Mouse (Mus musculus) left cerebral cortex, postnatal 14 days (tissue): ENCODE data around the gene Mgam. TPM values are rescaled to one million over a fixed set of nuclear protein-coding genes. Genes with fewer than 3 reads are reported as not detected.
"Not testable (repeated sequence)": the region's sequence is repeated elsewhere in the genome, so short reads cannot be mapped to it uniquely, and the experiment has no call there.

Experiments
- DNase-seq, 2 experiments: peaks; one replicate each; pipeline ENCODE4 v3.0.0; 2021 to 2022; ENCODE audit warnings: low spot score in 2 of 2, mixed read lengths in 1 of 2
- intact Hi-C: fragments of 180-260 bp; cut with DNase I; formaldehyde crosslinking; loops from one replicate; pipeline ENCODE4 v1.15.1; 2025
- total RNA-seq, 2 experiments: library from RNA; stranded (reverse); gene quantifications; 2 replicates each; pipeline ENCODE4 v1.2.3; 2021

Mgam gene
- total RNA-seq, 2 experiments from 2014 or later = not detected

DNA sequence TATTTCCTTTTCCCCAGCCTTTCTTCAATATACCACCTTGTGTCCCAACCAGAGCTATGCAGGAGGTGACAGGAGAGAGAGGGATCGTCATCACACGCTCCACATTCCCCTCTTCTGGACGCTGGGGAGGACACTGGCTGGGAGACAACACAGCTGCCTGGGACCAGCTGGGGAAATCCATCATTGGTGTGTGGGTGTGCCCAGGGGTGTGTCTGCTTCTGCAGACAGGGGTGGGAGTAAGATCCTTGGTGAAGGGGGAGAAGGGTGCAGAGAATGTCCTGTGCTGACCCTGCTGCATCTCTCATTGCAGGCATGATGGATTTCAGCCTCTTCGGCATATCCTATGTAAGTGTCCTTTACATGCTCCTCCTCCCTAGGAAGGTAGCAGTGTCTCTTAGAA lies 63.4 kb downstream of the Mgam start:
- intact Hi-C loops, DNase-seq: not testable (repeated sequence)

DNA sequence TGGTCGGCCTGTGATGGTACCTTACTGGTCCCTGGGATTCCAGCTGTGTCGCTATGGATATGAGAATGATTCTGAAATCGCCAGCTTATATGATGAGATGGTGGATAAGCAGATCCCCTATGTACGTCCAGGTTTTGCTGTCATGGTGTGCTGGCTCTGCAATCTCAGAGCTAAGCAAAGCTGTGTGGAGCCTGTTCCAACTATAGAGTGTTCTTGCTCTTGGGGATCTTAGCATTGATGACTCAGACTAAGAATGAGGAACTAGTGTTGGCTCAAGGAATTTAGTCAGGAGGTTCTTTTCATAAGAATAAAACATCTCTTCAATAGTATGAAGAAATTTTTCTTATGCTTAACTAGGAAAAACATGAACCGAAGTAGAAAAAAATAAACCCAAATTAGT lies 84.9 kb downstream of the Mgam start:
- DNase-seq, intact Hi-C loops: not testable (repeated sequence)

DNA sequence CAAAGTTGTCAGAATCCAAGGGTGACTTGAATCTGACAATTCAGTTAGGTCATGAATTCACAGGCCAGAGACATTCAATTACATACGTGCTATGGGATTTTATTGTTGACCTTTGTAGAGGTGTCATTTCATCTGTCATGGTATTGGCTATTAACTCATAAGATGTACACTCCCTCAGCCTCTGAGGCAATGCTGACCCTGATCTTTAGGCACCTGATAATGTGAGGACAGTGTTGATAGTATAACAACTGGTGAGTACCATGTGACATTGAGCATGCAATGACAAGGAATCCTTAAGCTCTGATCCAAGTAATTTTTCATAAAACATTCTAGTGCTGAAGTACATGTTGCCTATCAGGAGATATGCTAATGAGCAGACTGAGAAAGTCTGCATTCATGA lies 87.1 kb downstream of the Mgam start:
- DNase-seq = no peak

DNA sequence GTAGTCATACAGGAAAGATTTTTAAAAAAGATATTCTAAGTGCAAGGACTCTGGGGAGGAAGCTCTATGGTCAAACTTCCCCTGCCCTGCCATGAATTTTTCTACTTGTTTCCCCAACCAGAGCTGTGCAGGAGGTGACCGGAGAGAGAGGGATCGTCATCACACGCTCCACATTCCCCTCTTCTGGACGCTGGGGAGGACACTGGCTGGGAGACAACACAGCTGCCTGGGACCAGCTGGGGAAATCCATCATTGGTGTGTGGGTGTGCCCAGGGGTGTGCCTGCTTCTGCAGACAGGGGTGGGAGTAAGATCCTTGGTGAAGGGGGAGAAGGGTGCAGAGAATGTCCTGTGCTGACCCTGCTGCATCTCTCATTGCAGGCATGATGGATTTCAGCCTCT lies 99.9 kb downstream of the Mgam start:
- intact Hi-C loops, DNase-seq: not testable (repeated sequence)

More for the DNA sequence above, 87.1 kb downstream of the Mgam start:
- intact Hi-C loops = no loop called here

- DNase-seq = no peak
- intact Hi-C loops = no loop called here
Measured at GRCm38 (mm10) chr6:40739545-40739944, 110.9 kb downstream of the Mgam start.

DNA sequence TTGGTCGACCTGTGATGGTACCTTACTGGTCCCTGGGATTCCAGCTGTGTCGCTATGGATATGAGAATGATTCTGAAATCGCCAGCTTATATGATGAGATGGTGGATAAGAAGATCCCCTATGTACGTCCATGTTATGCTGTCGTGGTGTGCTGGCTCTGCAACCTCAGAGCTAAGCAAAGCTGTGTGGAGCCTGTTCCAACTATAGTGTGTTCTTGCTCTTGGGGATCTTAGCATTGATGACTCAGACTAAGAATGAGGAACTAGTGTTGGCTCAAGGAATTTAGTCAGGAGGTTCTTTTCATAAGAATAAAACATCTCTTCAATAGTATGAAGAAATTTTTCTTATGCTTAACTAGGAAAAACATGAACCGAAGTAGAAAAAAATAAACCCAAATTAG lies 120.4 kb downstream of the Mgam start:
- intact Hi-C loops, DNase-seq: not testable (repeated sequence)

GRCm38 (mm10) chr6:40755948-40756347 lies 127.3 kb downstream of the Mgam start:
- no peak for DNase-seq
- intact Hi-C loops = no loop called here

- DNase-seq, intact Hi-C loops: not testable (repeated sequence)
Measured at GRCm38 (mm10) chr6:40757346-40757745, 128.7 kb downstream of the Mgam start.

DNA sequence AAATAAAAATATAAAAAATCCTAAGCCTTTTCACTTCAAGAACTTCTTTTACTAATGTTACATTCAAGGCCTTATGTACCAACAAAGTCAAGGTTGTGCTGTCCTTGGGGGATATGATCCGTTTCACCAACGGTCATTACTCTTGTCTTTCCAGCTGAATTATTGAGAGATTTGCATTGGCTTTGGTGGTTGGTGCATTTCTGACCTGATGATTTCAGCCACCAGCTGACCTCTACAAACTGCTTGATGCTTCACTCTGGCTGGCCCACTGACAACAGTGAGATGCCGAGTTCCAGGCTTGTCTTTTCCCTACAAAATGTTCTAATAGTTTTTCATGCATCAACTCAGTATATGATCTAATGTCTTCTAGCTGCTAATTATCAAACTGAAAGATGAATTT lies 146.0 kb downstream of the Mgam start:
- intact Hi-C loops = no loop called here
- DNase-seq = no peak

GRCm38 (mm10) chr6:40778458-40778857 lies 149.8 kb downstream of the Mgam start:
- DNase-seq = no peak
- intact Hi-C loops = no loop called here

GRCm38 (mm10) chr6:40783637-40784036 lies 155.0 kb downstream of the Mgam start:
- DNase-seq = no peak
- intact Hi-C loops = no loop called here

- no peak for DNase-seq
- intact Hi-C loops = no loop called here
Measured at GRCm38 (mm10) chr6:40784378-40784777, 155.7 kb downstream of the Mgam start.

DNA sequence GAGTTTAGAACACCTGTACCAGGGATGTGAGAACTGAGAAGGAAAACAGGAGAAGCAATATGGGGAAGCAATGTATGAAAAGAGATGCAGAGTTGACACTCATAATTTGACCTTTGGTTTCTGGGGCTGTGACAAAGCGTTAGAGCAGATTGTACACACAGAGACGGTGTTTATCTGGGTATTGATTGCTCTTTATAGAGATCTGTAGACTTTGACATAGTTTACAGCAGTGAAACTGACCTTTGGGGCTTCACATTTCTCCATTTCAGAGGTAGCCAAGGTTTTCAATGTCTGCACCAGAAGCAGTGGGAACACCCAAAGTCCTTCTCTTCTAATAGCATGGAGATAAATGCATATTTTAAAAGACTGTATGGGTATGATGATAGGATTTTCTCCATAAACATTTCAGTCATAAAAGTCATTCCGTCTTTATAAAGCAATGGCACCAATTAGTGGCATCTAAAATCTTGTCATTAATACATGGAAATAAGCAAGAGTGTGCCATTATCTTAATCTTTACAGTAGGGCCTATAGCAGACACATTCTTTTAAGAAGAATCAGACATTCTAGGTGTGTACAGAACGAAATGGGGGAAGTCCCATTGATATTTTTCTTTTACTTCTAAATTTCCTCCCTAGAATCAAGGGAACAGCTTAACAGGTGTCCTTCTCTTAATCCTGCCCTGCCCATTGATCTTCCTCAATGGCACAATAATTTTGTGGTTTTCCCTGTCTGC lies 166.6 kb downstream of the Mgam start:
- intact Hi-C loops = no loop called here
- DNase-seq = no peak

DNA sequence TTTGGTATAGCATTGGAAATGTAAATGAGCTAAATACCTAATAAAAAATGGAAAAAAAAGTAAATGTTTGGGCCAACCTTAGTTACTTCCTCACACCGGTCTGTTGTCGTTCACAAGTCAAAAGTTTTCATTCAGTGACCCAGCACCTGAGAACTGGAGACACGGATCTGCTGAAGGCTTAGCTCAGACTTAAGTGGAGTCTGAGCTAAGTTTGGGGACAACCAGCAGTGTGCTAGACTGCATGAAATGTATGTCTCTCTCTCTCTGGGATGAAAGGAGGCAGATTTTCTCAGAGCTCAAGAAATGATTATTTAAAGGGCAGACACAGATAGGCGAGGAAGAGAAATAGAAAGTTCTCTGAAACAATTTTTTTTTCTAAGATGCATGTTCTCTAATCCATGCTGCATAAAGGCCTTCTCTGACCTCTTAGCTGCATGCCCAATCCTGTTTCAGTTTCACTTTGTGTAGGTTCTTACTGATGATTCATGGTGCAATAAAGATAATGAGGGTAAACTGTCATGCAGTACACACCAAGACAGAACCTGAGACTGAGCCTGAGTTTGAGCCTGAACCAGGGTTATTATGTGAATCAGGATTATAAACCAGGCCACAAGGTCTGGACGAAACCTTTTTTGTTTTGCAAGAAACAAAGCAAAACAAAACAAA lies 189.7 kb downstream of the Mgam start:
- intact Hi-C loops = no loop called here
- no peak for DNase-seq

Other genes starting within 250 kb of the Mgam start
- 10 to 100 TPM; 38.6 to 45.2 TPM for gene E330009J07Rik, start 192.7 kb upstream of the Mgam start, total RNA-seq
- not detected for gene Wee2, start 189.7 kb upstream of the Mgam start, total RNA-seq
- 10 to 100 TPM; 31.8 to 37.1 TPM for gene Ssbp1, start 157.5 kb upstream of the Mgam start, total RNA-seq
- not detected for gene Tas2r137, start 137.6 kb upstream of the Mgam start, total RNA-seq
- gene Tas2r108, start 135.3 kb upstream of the Mgam start, total RNA-seq = not detected
- gene Prss37, start 109.3 kb upstream of the Mgam start, total RNA-seq = not detected
- gene Olfr461, start 73.8 kb upstream of the Mgam start, total RNA-seq = not detected
- gene Olfr460, start 59.3 kb upstream of the Mgam start, total RNA-seq = not detected
- under 1 TPM; 0.32 to 0.48 TPM for gene Clec5a, start 43.0 kb upstream of the Mgam start, total RNA-seq
- gene Tas2r138, start 15.5 kb upstream of the Mgam start, total RNA-seq = not detected